Mouse (Mus musculus) kidney, adult 2 months (tissue): ENCODE results near the gene Gm37240. TPM values are rescaled to one million over a fixed set of nuclear protein-coding genes. Genes with fewer than 3 reads are reported as not detected.

Experiments
- DNase-seq: peaks from one replicate; pipeline ENCODE4 v3.0.0; 2021
- H3K27ac ChIP-seq: fragments of 200-500 bp; 2 replicates; pipeline ENCODE4 v1.5.1; 2012; ENCODE audit warnings: low read depth, low read length, control low read depth, inconsistent platforms; ENCODE audit not compliant: insufficient read depth
- H3K27me3 ChIP-seq: fragments of 200-500 bp; replicated peaks from 2 replicates; pipeline ENCODE4 v1.6.1; 2012; ENCODE audit warnings: mild to moderate bottlenecking, moderate library complexity, low read length, inconsistent platforms; ENCODE audit not compliant: control insufficient read depth, insufficient read depth
- H3K36me3 ChIP-seq: fragments of 200-500 bp; 2 replicates; pipeline ENCODE4 v1.6.1; 2012; ENCODE audit warnings: mild to moderate bottlenecking, moderate library complexity, low read length, inconsistent platforms; ENCODE audit not compliant: control insufficient read depth, insufficient read depth
- H3K4me1 ChIP-seq: fragments of 200-500 bp; 2 replicates; pipeline ENCODE4 v1.6.1; 2011; ENCODE audit warnings: low read length; ENCODE audit not compliant: control insufficient read depth, insufficient read depth
- H3K4me3 ChIP-seq: fragments of 200-500 bp; 2 replicates; pipeline ENCODE4 v1.5.1; 2011; ENCODE audit warnings: mild to moderate bottlenecking, low read depth, low read length, control low read depth; ENCODE audit not compliant: insufficient read depth
- CTCF ChIP-seq: fragments of 200-500 bp; conservative IDR thresholded peaks from 2 replicates; pipeline ENCODE4 v1.5.1; 2011; ENCODE audit warnings: low read depth, mild to moderate bottlenecking, control low read depth, low read length, moderate library complexity, mixed read lengths; ENCODE audit not compliant: insufficient read depth, insufficient read length
- POLR2A ChIP-seq: fragments of 200-500 bp; IDR thresholded peaks from one replicate; pipeline ENCODE4 v1.6.1; 2011; ENCODE audit warnings: low read depth, low read length, control low read depth
- WGBS: fragments of 180-500 bp; shearing (Covaris S2); methylation state at CpG from one replicate; pipeline ENCODE4 v1.1.7; 2018; 5-methylcytosine and 5-hydroxymethylcytosine counted together
- polyA plus RNA-seq: library from polyadenylated mRNA; depleted of rRNA; stranded (reverse); fragments of >200 nt; gene quantifications from 2 replicates; pipeline ENCODE4 v1.2.3, GENCODE M21; 2012

Gene Gm37240
- polyA plus RNA-seq, 1 experiment = 5.5 TPM

DNA sequence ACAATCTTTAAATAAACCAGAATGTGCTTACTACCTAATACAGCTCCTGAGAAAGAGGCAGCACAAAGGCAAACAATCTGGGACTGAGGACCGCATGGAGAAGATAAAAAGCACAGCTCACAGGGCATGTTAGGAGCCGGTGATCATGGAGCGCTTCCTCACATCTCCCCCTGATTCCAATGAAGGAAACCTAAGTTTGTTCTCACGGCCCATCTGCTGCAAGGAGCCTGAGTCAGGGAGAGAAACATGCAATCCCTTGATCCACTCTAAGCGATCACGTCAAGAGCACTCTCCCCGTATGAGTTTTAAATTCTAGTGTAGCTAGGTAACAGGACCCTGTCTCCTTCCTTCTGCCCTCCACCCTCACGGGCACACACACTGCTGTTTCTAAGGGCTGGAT lies 210.2 kb downstream of the Gm37240 start:
- no peaks in the 10 kb centered on the region for H3K27me3 ChIP-seq
- DNase-seq = no peak

DNA sequence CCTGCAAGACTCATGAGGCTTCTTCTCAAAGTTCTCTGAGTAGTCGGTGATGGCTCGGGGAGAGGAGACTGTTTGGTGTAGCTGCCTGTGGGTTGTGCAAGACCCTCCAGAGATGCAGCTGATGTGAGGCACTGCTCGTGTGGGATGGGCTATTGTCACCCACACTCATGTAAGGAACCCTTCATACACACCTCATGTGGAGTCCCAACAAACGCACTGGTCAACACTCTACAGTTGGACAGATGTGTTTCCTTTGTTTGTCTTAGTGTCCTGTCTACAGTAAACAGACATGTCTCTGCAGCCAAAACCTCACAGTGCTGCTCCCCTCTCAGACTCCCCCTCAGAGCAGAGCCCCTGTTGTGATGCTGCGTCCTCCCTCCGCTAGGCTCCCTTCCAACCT lies 217.5 kb downstream of the Gm37240 start:
- no peak for DNase-seq
- H3K27me3 ChIP-seq = no peaks in the 10 kb centered on the region
- H3K27ac ChIP-seq = no peak overlapping the region
- H3K4me3 ChIP-seq = no peak overlapping the region
- WGBS = 91% methylated on average over 6 of the region's 6 CpGs
- peaks cover 12% of the 10 kb centered on the region for H3K4me1 ChIP-seq
- H3K36me3 ChIP-seq = no peaks in the 10 kb centered on the region
- no peak for TF ChIP-seq POLR2A
- TF ChIP-seq CTCF = no peak

More for the DNA sequence above, 210.2 kb downstream of the Gm37240 start:
- no peaks in the 10 kb centered on the region for H3K4me1 ChIP-seq
- TF ChIP-seq POLR2A (no peak), CTCF (no peak)
- no peak overlapping the region for H3K4me3 ChIP-seq
- 89% methylated on average over 8 of the region's 8 CpGs for WGBS
- H3K36me3 ChIP-seq = no peaks in the 10 kb centered on the region
- H3K27ac ChIP-seq = no peak overlapping the region

DNA sequence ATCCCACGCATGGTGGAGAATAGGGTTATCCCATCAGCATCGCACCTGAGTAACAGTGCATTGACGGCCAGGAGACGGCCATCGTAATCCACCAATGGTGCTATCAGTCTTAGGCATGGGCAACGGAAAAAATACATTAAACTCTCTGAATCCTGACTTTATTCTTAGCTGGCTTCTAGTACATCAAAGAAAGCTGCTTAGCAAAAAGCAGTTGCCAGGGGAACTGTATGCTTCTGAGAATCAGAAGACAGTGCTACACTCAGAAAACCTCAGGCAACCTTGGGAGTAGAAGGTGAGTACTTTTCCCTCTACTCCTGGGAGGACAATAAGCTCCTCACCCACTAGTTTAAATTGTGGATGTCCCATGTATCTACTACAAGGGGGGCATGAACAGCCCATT lies 219.6 kb downstream of the Gm37240 start:
- Histone ChIP-seq H3K27me3 (no peaks in the 10 kb centered on the region), H3K27ac (no peak overlapping the region), H3K4me1 (peaks cover 18% of the 10 kb centered on the region), H3K36me3 (no peaks in the 10 kb centered on the region), H3K4me3 (no peak overlapping the region)
- WGBS = 95% methylated on average over 6 of the region's 6 CpGs
- DNase-seq = no peak
- no peak for TF ChIP-seq POLR2A
- no peak for TF ChIP-seq CTCF

DNA sequence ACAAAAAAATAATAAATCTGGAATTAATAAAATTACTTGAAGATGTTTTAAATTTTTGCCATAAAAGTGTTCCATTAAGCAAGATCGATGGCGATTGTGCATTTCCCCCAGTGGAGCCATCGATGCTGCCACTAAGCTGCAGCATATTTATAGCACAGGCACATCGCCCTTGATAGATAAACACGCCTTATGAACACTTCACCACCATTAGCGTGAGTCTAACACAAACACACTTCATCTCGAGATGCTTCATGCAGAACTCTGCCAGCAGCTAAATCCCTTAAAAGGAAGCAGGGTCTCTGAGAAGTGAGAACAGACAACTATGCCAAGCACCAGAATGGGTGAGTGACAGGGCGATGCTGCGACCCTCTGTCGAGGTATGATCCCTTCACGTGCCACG lies 220.6 kb downstream of the Gm37240 start:
- Histone ChIP-seq H3K4me3 (no peak overlapping the region), H3K27me3 (no peaks in the 10 kb centered on the region), H3K4me1 (peaks cover 18% of the 10 kb centered on the region), H3K27ac (no peak overlapping the region), H3K36me3 (no peaks in the 10 kb centered on the region)
- TF ChIP-seq POLR2A (no peak), CTCF (no peak)
- WGBS = 76% methylated on average over 12 of the region's 12 CpGs
- no peak for DNase-seq

DNA sequence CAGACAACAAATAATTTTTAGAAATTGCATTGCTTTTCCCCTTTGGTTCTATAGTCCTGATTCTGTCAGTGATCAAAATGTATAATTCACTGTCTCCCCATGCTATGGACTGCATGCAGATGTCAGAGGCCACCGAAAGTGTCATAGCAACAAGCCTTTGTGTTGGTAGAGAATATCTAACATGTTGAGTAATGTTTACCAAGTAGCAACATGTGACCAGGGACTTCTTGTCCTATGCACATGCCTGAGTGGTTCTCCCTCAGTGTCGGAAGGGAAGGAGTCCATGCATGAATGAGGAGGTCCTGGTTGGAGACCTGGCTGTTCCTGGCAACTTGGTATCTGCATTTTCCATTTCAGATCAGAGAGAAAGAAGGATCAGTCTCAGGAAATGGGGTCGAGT lies 221.2 kb downstream of the Gm37240 start:
- Histone ChIP-seq H3K36me3 (no peaks in the 10 kb centered on the region), H3K4me1 (peaks cover 18% of the 10 kb centered on the region), H3K27me3 (no peaks in the 10 kb centered on the region), H3K27ac (no peak overlapping the region; the same call in 1 of the 2 replicates), H3K4me3 (no peak overlapping the region)
- no peak for TF ChIP-seq CTCF
- TF ChIP-seq POLR2A = no peak
- WGBS = 23% methylated on average over 3 of the region's 3 CpGs
- peak; percentile 82 for DNase-seq

DNA sequence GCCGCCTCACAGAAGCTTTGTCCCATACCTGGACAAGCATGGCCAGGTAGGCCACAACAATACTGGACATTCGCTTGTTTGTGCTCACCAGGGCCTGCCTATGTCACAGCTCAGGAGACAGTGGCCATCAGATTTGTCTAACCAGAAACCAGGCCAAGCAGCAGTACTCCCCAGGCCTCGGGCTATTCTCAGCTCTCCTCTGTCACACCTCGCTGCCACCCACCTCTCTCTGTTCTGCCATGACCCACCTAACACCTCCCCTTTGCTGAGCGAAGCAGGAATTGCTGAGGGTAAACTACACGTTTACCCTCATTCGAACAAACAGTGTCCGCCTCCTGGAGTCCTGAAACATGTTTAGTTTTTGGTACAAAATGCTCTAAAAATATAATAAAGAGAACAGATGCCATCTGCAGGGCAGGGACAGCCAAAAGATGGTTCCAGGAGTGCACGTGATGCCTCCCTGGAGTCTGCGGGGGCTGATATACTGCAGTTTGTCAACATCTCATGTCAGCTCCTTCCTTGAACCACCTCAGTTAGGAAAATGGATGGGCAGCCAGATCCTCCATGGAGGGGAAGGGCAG lies 222.6 kb downstream of the Gm37240 start:
- TF ChIP-seq CTCF = no peak
- TF ChIP-seq POLR2A = no peak
- H3K4me1 ChIP-seq = peaks cover 18% of the 10 kb centered on the region
- peak; percentile 6 for DNase-seq
- peak overlapping the region; percentile 13; the same call in 1 of the 2 replicates for H3K27ac ChIP-seq
- no peak overlapping the region for H3K4me3 ChIP-seq
- no peaks in the 10 kb centered on the region; the same call in 1 of the 2 replicates for H3K36me3 ChIP-seq
- 69% methylated on average over 10 of the region's 10 CpGs for WGBS
- no peaks in the 10 kb centered on the region for H3K27me3 ChIP-seq

DNA sequence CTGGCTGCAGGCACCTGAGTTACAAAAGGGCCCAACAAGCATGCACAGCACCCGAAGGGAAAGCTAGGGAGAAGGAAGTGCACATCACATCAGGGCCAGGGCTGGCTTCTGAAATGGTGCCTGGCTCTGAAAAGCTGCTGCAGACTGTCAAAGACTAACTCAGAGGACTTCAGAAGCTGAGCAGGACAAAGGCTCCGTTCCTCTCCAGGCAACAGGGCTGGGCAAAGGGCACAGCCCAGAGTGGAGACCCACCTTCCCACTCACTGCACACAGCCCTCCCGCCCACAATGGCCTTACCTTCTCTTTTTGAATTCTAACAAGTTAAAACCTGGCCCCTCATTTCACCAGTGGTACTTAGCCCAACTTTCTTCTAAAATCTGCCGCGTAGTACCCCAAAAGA lies 223.5 kb downstream of the Gm37240 start:
- Histone ChIP-seq H3K27ac (no peak overlapping the region; the same call in 1 of the 2 replicates), H3K4me3 (no peak overlapping the region), H3K27me3 (no peaks in the 10 kb centered on the region), H3K36me3 (no peaks in the 10 kb centered on the region; the same call in 1 of the 2 replicates), H3K4me1 (peaks cover 18% of the 10 kb centered on the region)
- peak; percentile 64 for DNase-seq
- 72% methylated on average over 5 of the region's 5 CpGs for WGBS
- TF ChIP-seq POLR2A = no peak
- TF ChIP-seq CTCF = no peak
